Comparison of ENCODE assay signal across 8 mouse cellular contexts in genomic region chr6:71823085-71823484, GRCm38 (mm10). TPM values are rescaled to one million over a fixed set of nuclear protein-coding genes. Genes with fewer than 3 reads are reported as not detected.
DNase-seq lines count a peak whose midpoint lies in the region; ATAC-seq and TF ChIP-seq lines count a peak whose summit lies in the region.

No protein-coding gene starts in this region.

- peak overlapping the region; percentile 53 for H3K4me3 ChIP-seq in heart, embryonic 11.5 days (ENCODE audit: low read depth, low read length)
- peak overlapping the region; percentile 78 for H3K4me3 ChIP-seq in G1E (ENCODE audit: low read depth, low read length)
- peak overlapping the region; percentile 45 for H3K4me3 ChIP-seq in hindbrain, embryonic 12.5 days

- no peaks in the 10 kb centered on the region for H3K4me1 ChIP-seq in heart, embryonic 11.5 days (ENCODE audit: control insufficient read depth, insufficient read depth, low read length)
- H3K4me1 ChIP-seq in G1E (ENCODE audit: insufficient read depth, low read depth, low read length), result peaks cover 17% of the 10 kb centered on the region
- 0 out of 2 replicates have a peak, but pooled peaks cover 3% of the 10 kb centered on the region for H3K4me1 ChIP-seq in hindbrain, embryonic 12.5 days

- H3K27me3 ChIP-seq in heart, embryonic 11.5 days (ENCODE audit: control insufficient read depth, insufficient read depth, low read length), result no peaks in the 10 kb centered on the region
- no peaks in the 10 kb centered on the region; the same call in 1 of the 2 replicates for H3K27me3 ChIP-seq in G1E (ENCODE audit: insufficient read depth, low read length)
- no peaks in the 10 kb centered on the region for H3K27me3 ChIP-seq in hindbrain, embryonic 12.5 days

- 1% methylated on average over 7 of the region's 7 CpGs for WGBS in heart, embryonic 11.5 days (ENCODE audit: insufficient replicate concordance)
- WGBS in hindbrain, embryonic 12.5 days, result 1% methylated on average over 7 of the region's 7 CpGs

- H3K36me3 ChIP-seq in heart, embryonic 11.5 days (ENCODE audit: control insufficient read depth, insufficient read depth, low read length), result peaks cover 5% of the 10 kb centered on the region
- H3K36me3 ChIP-seq in G1E (replicated peaks), result peaks cover 30% of the 10 kb centered on the region
- H3K36me3 ChIP-seq in hindbrain, embryonic 12.5 days, result peaks cover 5% of the 10 kb centered on the region

- H3K9me3 ChIP-seq in heart, embryonic 11.5 days (replicated peaks; ENCODE audit: control insufficient read depth, low read length), result no peaks in the 10 kb centered on the region
- H3K9me3 ChIP-seq in G1E (replicated peaks), result no peaks in the 10 kb centered on the region
- H3K9me3 ChIP-seq in hindbrain, embryonic 12.5 days (replicated peaks), result no peaks in the 10 kb centered on the region

- peak overlapping the region; percentile 59 for H3K9ac ChIP-seq in heart, embryonic 11.5 days (ENCODE audit: low read depth, low read length)
- peak overlapping the region; percentile 44 for H3K9ac ChIP-seq in hindbrain, embryonic 12.5 days

- intact Hi-C loops in heart, postnatal 25 days (cut with DNase I), result no loop called here

- TF ChIP-seq CTCF in G1E (IDR thresholded peaks at IDR 0.05; ENCODE audit: low read depth, low read length), result no peak

- no peak for DNase-seq in heart, postnatal 25 days (ENCODE audit: low spot score)
- no peak for DNase-seq in G1E (ENCODE audit: low spot score)
- DNase-seq in urinary bladder, postnatal 14 days (ENCODE audit: low spot score), result no peak
- no peak for DNase-seq in right cerebral cortex, postnatal 14 days
- no peak for DNase-seq in testis, postnatal 10 days (ENCODE audit: low spot score)

- H3K27ac ChIP-seq in heart, embryonic 11.5 days (ENCODE audit: low read depth, low read length), result no peak overlapping the region
- H3K27ac ChIP-seq in hindbrain, embryonic 12.5 days, result no peak overlapping the region

- peak overlapping the region; percentile 72 for H3K4me2 ChIP-seq in heart, embryonic 11.5 days
- H3K4me2 ChIP-seq in hindbrain, embryonic 12.5 days (replicated peaks), result peak overlapping the region; percentile 74

- no peak for ATAC-seq in heart, embryonic 11.5 days (replicated peaks; ENCODE audit: insufficient number of reproducible peaks, low FRiP score, low TSS enrichment)
- ATAC-seq in G1E (ENCODE audit: extremely low read depth, insufficient number of reproducible peaks, low FRiP score, poor library complexity, severe bottlenecking), result no peak
- ATAC-seq in hindbrain, embryonic 12.5 days (ENCODE audit: low FRiP score), result peak; percentile 27
- ATAC-seq in megakaryocyte progenitor cell, adult 5-6 weeks (replicated peaks; ENCODE audit: poor library complexity), result peak; percentile 33

RNA-seq across cellular contexts. Expression of gene Mrpl35, which starts 3.7 kb away (rescaled TPM):
- 60.9 and 65.3 TPM in 2 replicates for polyA plus RNA-seq in heart, embryonic 11.5 days (2014; fragmentation: Nextera tagmentation; extraction: Ambion mirVana)
- 10 to 100 TPM; 54.6 to 58.2 TPM for total RNA-seq in heart, postnatal 25 days (2021)
- total RNA-seq in G1E (2014; fragmentation: Nextera tagmentation) (34.2 and 40.3 TPM in 2 replicates), G1E (2017) (32.9 and 50.2 TPM in 2 replicates)
- 0.77 and 1.0 TPM in 2 replicates for polyA plus RNA-seq in G1E (2012)
- polyA plus RNA-seq in hindbrain, embryonic 12.5 days (2016; fragmentation: Nextera tagmentation; extraction: Ambion mirVana), result 41.9 and 47.1 TPM in 2 replicates
- 49.4 and 58.9 TPM in 2 replicates for total RNA-seq in megakaryocyte progenitor cell, adult 5-6 weeks (2015)
- total RNA-seq in megakaryocyte progenitor cell, adult 5-6 weeks (2017), result 22.9 and 33.4 TPM in 2 replicates

RNA-seq across cellular contexts. Expression of gene Immt, which starts 8.0 kb away (rescaled TPM):
- polyA plus RNA-seq in heart, embryonic 11.5 days (2014; fragmentation: Nextera tagmentation; extraction: Ambion mirVana), result 284 and 294 TPM in 2 replicates
- 100 to 1,000 TPM; 613 to 617 TPM for total RNA-seq in heart, postnatal 25 days (2021)
- total RNA-seq in G1E (2014; fragmentation: Nextera tagmentation), result 139 and 169 TPM in 2 replicates
- 147 and 163 TPM in 2 replicates for total RNA-seq in G1E (2017)
- polyA plus RNA-seq in G1E (2012), result 25.6 and 38.1 TPM in 2 replicates
- 153 and 160 TPM in 2 replicates for polyA plus RNA-seq in hindbrain, embryonic 12.5 days (2016; fragmentation: Nextera tagmentation; extraction: Ambion mirVana)
- total RNA-seq in megakaryocyte progenitor cell, adult 5-6 weeks (2015), result 163 and 190 TPM in 2 replicates
- total RNA-seq in megakaryocyte progenitor cell, adult 5-6 weeks (2017), result 128 and 149 TPM in 2 replicates

Comparison
In these comparisons a context has a peak if more than half of its experiments do, and no peak if none do; other contexts are left out.
1. ATAC-seq: peak in hindbrain, embryonic 12.5 days (single experiment) and megakaryocyte progenitor cell, adult 5-6 weeks (single experiment); none in heart, embryonic 11.5 days (single experiment) and G1E (single experiment).
2. Peak in every context shown above with its lines, with median percentiles within 50 percentile points of each other: H3K4me3 ChIP-seq.